Mouse (Mus musculus) kidney, postnatal 0 days (tissue): Measurements from ENCODE around the gene Kat2b. TPM values are rescaled to one million over a fixed set of nuclear protein-coding genes. Genes with fewer than 3 reads are reported as not detected.
"Not testable (repeated sequence)": the region's sequence is repeated elsewhere in the genome, so short reads cannot be mapped to it uniquely, and the experiment has no call there.

ENCODE experiments used
- ATAC-seq: fragments of 200-750 bp; cut with Nextera tagmentation; replicated peaks from 2 replicates; pipeline ENCODE4 v1.8.0; 2017; ENCODE audit warnings: low read depth, moderate number of reproducible peaks, moderate TSS enrichment, moderate library complexity; ENCODE audit not compliant: low FRiP score
- DNase-seq: peaks from one replicate; pipeline ENCODE4 v3.0.0-alpha.2; 2016; ENCODE audit warnings: low spot score
- H3K27ac ChIP-seq: fragments of 300-500 bp; sonication (generic); 2 replicates; pipeline ENCODE4 v1.5.1; 2014; ENCODE audit warnings: mild to moderate bottlenecking
- H3K27me3 ChIP-seq: fragments of 300-500 bp; sonication (generic); 2 replicates; pipeline ENCODE4 v1.6.1; 2014; ENCODE audit warnings: low read length, mixed read lengths; ENCODE audit not compliant: insufficient read depth
- H3K36me3 ChIP-seq: fragments of 300-500 bp; sonication (generic); 2 replicates; pipeline ENCODE4 v1.6.1; 2014; ENCODE audit warnings: low read length, mixed read lengths; ENCODE audit not compliant: insufficient read depth
- H3K4me1 ChIP-seq: fragments of 300-500 bp; sonication (generic); replicated peaks from 2 replicates; pipeline ENCODE4 v1.6.1; 2014; ENCODE audit warnings: antibody characterized with exemption, low read length, mixed read lengths; ENCODE audit not compliant: insufficient read depth
- H3K4me2 ChIP-seq: fragments of 300-500 bp; sonication (generic); 2 replicates; pipeline ENCODE4 v1.6.1; 2014; ENCODE audit warnings: mild to moderate bottlenecking, low read length, moderate library complexity, mixed read lengths
- H3K4me3 ChIP-seq: fragments of 300-500 bp; sonication (generic); replicated peaks from 2 replicates; pipeline ENCODE4 v1.5.1; 2014; ENCODE audit warnings: low read depth, low read length
- H3K9ac ChIP-seq: fragments of 300-500 bp; sonication (generic); 2 replicates; pipeline ENCODE4 v1.6.1; 2014; ENCODE audit warnings: low read depth, low read length
- H3K9me3 ChIP-seq: fragments of 300-500 bp; sonication (generic); replicated peaks from 2 replicates; pipeline ENCODE4 v1.6.1; 2016; ENCODE audit warnings: low read length, inconsistent platforms, mixed read lengths
- CTCF ChIP-seq: IDR thresholded peaks from 2 replicates; pipeline ENCODE4 v1.5.1; 2016; ENCODE audit warnings: antibody characterized with exemption, low read depth, mild to moderate bottlenecking, moderate library complexity
- WGBS: fragments of 180-500 bp; shearing (Covaris S2); extraction: QIAGEN DNeasy Blood & Tissue Kit; methylation state at CpG from one replicate; pipeline ENCODE4 v1.1.7; 2014; 5-methylcytosine and 5-hydroxymethylcytosine counted together
- polyA plus RNA-seq: library from polyadenylated mRNA; unstranded; fragments of >200 nt; fragmentation: Nextera tagmentation; extraction: Ambion mirVana; gene quantifications from 2 replicates; pipeline ENCODE4 v1.2.1, GENCODE M21; 2015

The Kat2b gene
- polyA plus RNA-seq, 1 experiment from 2014 or later = 4.7 TPM

GRCm38 (mm10) chr17:53718474-53718873 lies 151.8 kb downstream of the Kat2b start:
- Histone ChIP-seq H3K4me1 (no peaks in the 10 kb centered on the region), H3K4me2 (no peak overlapping the region), H3K27me3 (no peaks in the 10 kb centered on the region), H3K27ac (no peak overlapping the region), H3K9me3 (no peaks in the 10 kb centered on the region), H3K36me3 (no peaks in the 10 kb centered on the region), H3K9ac (no peak overlapping the region), H3K4me3 (no peak overlapping the region)
- WGBS = 80% methylated on average over 1 of the region's 1 CpGs
- ATAC-seq = no peak
- no peak for TF ChIP-seq CTCF
- no peak for DNase-seq

- ATAC-seq, H3K4me2 ChIP-seq, H3K36me3 ChIP-seq, H3K4me1 ChIP-seq, DNase-seq, H3K27me3 ChIP-seq, H3K9ac ChIP-seq, H3K27ac ChIP-seq, H3K9me3 ChIP-seq, H3K4me3 ChIP-seq: not testable (repeated sequence)
- WGBS = 82% methylated on average over 3 of the region's 3 CpGs
Measured at GRCm38 (mm10) chr17:53718916-53719315, 152.3 kb downstream of the Kat2b start.

Other genes starting within 250 kb of the Kat2b start
- 0.24 and 0.32 TPM in 2 replicates for gene Efhb, start 103.5 kb upstream of the Kat2b start, polyA plus RNA-seq
- gene Rab5a, start 87.6 kb upstream of the Kat2b start, polyA plus RNA-seq = 85.1 and 88.0 TPM in 2 replicates
- 0.13 and 0.22 TPM in 2 replicates for gene Pp2d1, start 27.4 kb upstream of the Kat2b start, polyA plus RNA-seq
- gene Sgo1, start 122.5 kb downstream of the Kat2b start, polyA plus RNA-seq = 21.3 and 21.7 TPM in 2 replicates